Mouse (Mus musculus) MEL (cell line): Measurements from ENCODE around the gene Gm12355. TPM values are rescaled to one million over a fixed set of nuclear protein-coding genes. Genes with fewer than 3 reads are reported as not detected.
"Not testable (repeated sequence)": the region's sequence is repeated elsewhere in the genome, so short reads cannot be mapped to it uniquely, and the experiment has no call there.

Experiments
- DNase-seq: peaks from one replicate; pipeline ENCODE4 v3.0.0; 2011; ENCODE audit warnings: low read depth, low spot score
- H3K27ac ChIP-seq: 2 replicates; pipeline ENCODE4 v1.5.1; 2012; ENCODE audit warnings: low read depth, mild to moderate bottlenecking, control low read depth, low read length, moderate library complexity; ENCODE audit not compliant: control insufficient read depth
- H3K27me3 ChIP-seq, 2 experiments: fragments of 150-350 bp in 1 of 2; sonication (generic) in 1 of 2; 2 replicates each; pipeline ENCODE4 v1.6.1; 2012; ENCODE audit warnings: low read length in 2 of 2, mild to moderate bottlenecking in 2 of 2, improper control_type of control experiment in 1 of 2, moderate library complexity in 1 of 2; ENCODE audit not compliant: insufficient read depth in 2 of 2, control insufficient read depth in 1 of 2
- H3K36me3 ChIP-seq, 2 experiments: 2 replicates each; pipeline ENCODE4 v1.6.1; 2012 to 2014; ENCODE audit warnings: low read length in 2 of 2, improper control_type of control experiment in 1 of 2, inconsistent platforms in 1 of 2, mild to moderate bottlenecking in 1 of 2; ENCODE audit not compliant: insufficient read depth in 2 of 2, control insufficient read depth in 1 of 2
- H3K4me1 ChIP-seq, 2 experiments: fragments of 150-350 bp in 1 of 2; sonication (generic) in 1 of 2; 2 replicates each; pipeline ENCODE4 v1.6.1; 2012; ENCODE audit warnings: low read length in 2 of 2, improper control_type of control experiment in 1 of 2, mild to moderate bottlenecking in 1 of 2; ENCODE audit not compliant: insufficient read depth in 2 of 2, control insufficient read depth in 1 of 2
- H3K4me3 ChIP-seq, 2 experiments: fragments of 150-350 bp in 1 of 2; sonication (generic) in 1 of 2; 2 replicates each; pipeline ENCODE4 v1.5.1; 2012; ENCODE audit warnings: low read depth in 2 of 2, low read length in 2 of 2, mild to moderate bottlenecking in 2 of 2, moderate library complexity in 2 of 2, control low read depth in 1 of 2, improper control_type of control experiment in 1 of 2; ENCODE audit not compliant: control insufficient read depth in 1 of 2, insufficient read depth in 1 of 2
- H3K79me2 ChIP-seq: 2 replicates; pipeline ENCODE4 v1.6.1; 2012; ENCODE audit warnings: mild to moderate bottlenecking, low read length, moderate library complexity; ENCODE audit not compliant: control insufficient read depth, poor library complexity, insufficient read depth
- H3K9ac ChIP-seq: 2 replicates; pipeline ENCODE4 v1.6.1; 2012; ENCODE audit warnings: low read depth, mild to moderate bottlenecking, control low read depth, low read length, moderate library complexity; ENCODE audit not compliant: control insufficient read depth, poor library complexity, severe bottlenecking
- H3K9me3 ChIP-seq: fragments of 150-350 bp; sonication (generic); replicated peaks from 2 replicates; pipeline ENCODE4 v1.6.1; 2012; ENCODE audit warnings: mild to moderate bottlenecking, low read length, improper control_type of control experiment, moderate library complexity; ENCODE audit not compliant: insufficient read depth
- CHD1 ChIP-seq: IDR thresholded peaks from 2 replicates; pipeline ENCODE4 v1.6.1; 2012; ENCODE audit warnings: low read depth, mild to moderate bottlenecking, inconsistent platforms, low read length, improper control_type of control experiment
- CHD2 ChIP-seq: IDR thresholded peaks from 2 replicates; pipeline ENCODE4 v1.6.1; 2011; ENCODE audit warnings: low read length, improper control_type of control experiment
- CTCF ChIP-seq, 3 experiments: IDR thresholded peaks in 2 of 3; conservative IDR thresholded peaks in 1 of 3; 2 replicates each; pipeline ENCODE4 v1.5.1; 2011 to 2012; ENCODE audit warnings: low read length in 3 of 3, low read depth in 2 of 3, mild to moderate bottlenecking in 2 of 3, improper control_type of control experiment in 1 of 3, inconsistent platforms in 1 of 3, mixed read lengths in 1 of 3, moderate library complexity in 1 of 3; ENCODE audit not compliant: control insufficient read depth in 1 of 3, insufficient read depth in 1 of 3, poor library complexity in 1 of 3, severe bottlenecking in 1 of 3
- E2F4 ChIP-seq: IDR thresholded peaks from 2 replicates; pipeline ENCODE4 v1.6.1; 2011; ENCODE audit warnings: low read depth, low read length, improper control_type of control experiment, borderline replicate concordance
- ELF1 ChIP-seq: IDR thresholded peaks from 2 replicates; pipeline ENCODE4 v1.6.1; 2014; ENCODE audit warnings: low read depth, mild to moderate bottlenecking, inconsistent platforms, low read length, improper control_type of control experiment, moderate library complexity
- GABPA ChIP-seq: IDR thresholded peaks from 2 replicates; pipeline ENCODE4 v1.6.1; 2012; ENCODE audit warnings: low read depth, mild to moderate bottlenecking, inconsistent platforms, low read length, improper control_type of control experiment, moderate library complexity
- GATA1 ChIP-seq: IDR thresholded peaks from 2 replicates; pipeline ENCODE4 v1.6.1; 2011; ENCODE audit warnings: low read depth, low read length, improper control_type of control experiment
- HCFC1 ChIP-seq: IDR thresholded peaks from 2 replicates; pipeline ENCODE4 v1.6.1; 2012; ENCODE audit warnings: low read depth, mild to moderate bottlenecking, inconsistent platforms, low read length, improper control_type of control experiment, moderate library complexity
- JUND ChIP-seq: IDR thresholded peaks from 2 replicates; pipeline ENCODE4 v1.6.1; 2011; ENCODE audit warnings: low read depth, mild to moderate bottlenecking, improper control_type of control experiment, low read length
- MAFK ChIP-seq: IDR thresholded peaks from 2 replicates; pipeline ENCODE4 v1.6.1; 2011; ENCODE audit warnings: low read depth, mild to moderate bottlenecking, low read length, improper control_type of control experiment, borderline replicate concordance
- MAX ChIP-seq: IDR thresholded peaks from 2 replicates; pipeline ENCODE4 v1.6.1; 2011; ENCODE audit warnings: low read length, improper control_type of control experiment
- MAZ ChIP-seq: IDR thresholded peaks from 2 replicates; pipeline ENCODE4 v1.6.1; 2012; ENCODE audit warnings: low read depth, mild to moderate bottlenecking, inconsistent platforms, low read length, improper control_type of control experiment
- MEF2A ChIP-seq: IDR thresholded peaks from 2 replicates; pipeline ENCODE4 v1.6.1; 2014; ENCODE audit warnings: low read depth, mild to moderate bottlenecking, inconsistent platforms, low read length, improper control_type of control experiment; ENCODE audit not compliant: poor library complexity, insufficient replicate concordance, severe bottlenecking; ENCODE audit errors: extremely low read depth
- POLR2AphosphoS2 ChIP-seq: IDR thresholded peaks from 2 replicates; pipeline ENCODE4 v1.6.1; 2011; ENCODE audit warnings: low read length, improper control_type of control experiment
- POLR2AphosphoS5 ChIP-seq: IDR thresholded peaks from 2 replicates; pipeline ENCODE4 v1.6.1; 2012; ENCODE audit warnings: low read depth, borderline replicate concordance, mild to moderate bottlenecking, inconsistent platforms, low read length, moderate library complexity, mixed read lengths
- RAD21 ChIP-seq: IDR thresholded peaks from 2 replicates; pipeline ENCODE4 v1.6.1; 2011; ENCODE audit warnings: mild to moderate bottlenecking, low read depth, low read length, improper control_type of control experiment
- SIN3A ChIP-seq: IDR thresholded peaks from 2 replicates; pipeline ENCODE4 v1.6.1; 2012; ENCODE audit warnings: low read length, improper control_type of control experiment, inconsistent platforms
- SMC3 ChIP-seq: IDR thresholded peaks from 2 replicates; pipeline ENCODE4 v1.6.1; 2011; ENCODE audit warnings: low read depth, low read length, improper control_type of control experiment
- TAL1 ChIP-seq: IDR thresholded peaks from 2 replicates; pipeline ENCODE4 v1.6.1; 2012; ENCODE audit warnings: mild to moderate bottlenecking, inconsistent platforms, low read length, moderate library complexity, mixed read lengths
- TCF12 ChIP-seq: IDR thresholded peaks from 2 replicates; pipeline ENCODE4 v1.6.1; 2014; ENCODE audit warnings: low read depth, mild to moderate bottlenecking, inconsistent platforms, low read length, improper control_type of control experiment, moderate library complexity
- USF2 ChIP-seq, 2 experiments: IDR thresholded peaks; 2 replicates each; pipeline ENCODE4 v1.6.1; 2011 to 2012; ENCODE audit warnings: improper control_type of control experiment in 2 of 2, low read length in 2 of 2, borderline replicate concordance in 1 of 2, inconsistent platforms in 1 of 2, low read depth in 1 of 2, mild to moderate bottlenecking in 1 of 2; ENCODE audit not compliant: insufficient read depth in 1 of 2
- ZC3H11A ChIP-seq: IDR thresholded peaks from 2 replicates; pipeline ENCODE4 v1.6.1; 2012; ENCODE audit warnings: low read depth, mild to moderate bottlenecking, inconsistent platforms, low read length, improper control_type of control experiment
- ZMIZ1 ChIP-seq: IDR thresholded peaks from 2 replicates; pipeline ENCODE4 v1.6.1; 2012; ENCODE audit warnings: low read depth, mild to moderate bottlenecking, inconsistent platforms, low read length, improper control_type of control experiment, moderate library complexity
- ZNF384 ChIP-seq: IDR thresholded peaks from 2 replicates; pipeline ENCODE4 v1.6.1; 2012; ENCODE audit warnings: low read depth, mild to moderate bottlenecking, inconsistent platforms, low read length, improper control_type of control experiment
- polyA plus RNA-seq, 2 experiments: library from polyadenylated mRNA; stranded (reverse) in 1 of 2; unstranded in 1 of 2; fragments of >175 nt in 1 of 2; fragments of >200 nt in 1 of 2; gene quantifications; 2 replicates each; pipeline versions ENCODE4 v1.2.1 to v1.2.4; 2012; ENCODE audit warnings: low replicate concordance in 2 of 2, low read depth in 1 of 2; ENCODE audit not compliant: insufficient read length in 2 of 2, insufficient read depth in 1 of 2, missing spikeins in 1 of 2
- total RNA-seq: library from RNA; depleted of rRNA; stranded (reverse); fragments of 300-350 nt; gene quantifications from 2 replicates; pipeline ENCODE4 v1.2.3, GENCODE M21; 2012; rRNA removed

The Gm12355 gene
- total RNA-seq (2.1 and 3.4 TPM in 2 replicates), polyA plus RNA-seq (under 1 TPM in 1 of 2 experiments, not detected in 1; 0.58 TPM)

GRCm38 (mm10) chr11:98625611-98626410 is at the start of gene Gm12355, which contains the start of gene Gsdma3:
TSS of gene Gm12355 (minus strand) at chr11:98625661.
TSS of gene Gsdma3 (plus strand) at chr11:98626360.
- no peaks in the 10 kb centered on the region for H3K79me2 ChIP-seq
- H3K4me3 ChIP-seq = no peak within 1 kb of the TSS
- no peaks in the 10 kb centered on the region for H3K4me1 ChIP-seq
- H3K27ac ChIP-seq = no peak within 1 kb of the TSS
- H3K9ac ChIP-seq = no peak within 1 kb of the TSS
- H3K9me3 ChIP-seq = no peaks in the 10 kb centered on the region
- H3K36me3 ChIP-seq = no peaks in the 10 kb centered on the region; a peak in 1 of 4 replicates
- no peak for TF ChIP-seq USF2 (IDR thresholded peaks at IDR 0.05; ENCODE audit: borderline replicate concordance in 1 of 2, insufficient read depth in 1 of 2, low read depth in 1 of 2, low read length in 2 of 2)
- no peak for TF ChIP-seq CHD1
- no peak for TF ChIP-seq ZC3H11A
- TF ChIP-seq MEF2A = no peak
- no peak for TF ChIP-seq TAL1
- TF ChIP-seq TCF12 = no peak
- H3K27me3 ChIP-seq = no peaks in the 10 kb centered on the region; a peak in 1 of 4 replicates
- no peak for DNase-seq

- peak; percentile 86 for DNase-seq
These were observed 47.7 kb upstream of the Gm12355 start for GRCm38 (mm10) chr11:98673136-98673535.

GRCm38 (mm10) chr11:98672482-98672881 is 47.0 kb upstream of the Gm12355 start:
- H3K4me3 ChIP-seq = peak overlapping the region; percentile 41 to 42
- H3K9me3 ChIP-seq = no peaks in the 10 kb centered on the region
- no peaks in the 10 kb centered on the region for H3K27me3 ChIP-seq
- H3K79me2 ChIP-seq = no peaks in the 10 kb centered on the region
- H3K36me3 ChIP-seq = peaks cover 0 to 23% of the 10 kb centered on the region in 2 experiments; a peak in 2 of 4 replicates
- H3K4me1 ChIP-seq = peaks cover 22 to 45% of the 10 kb centered on the region in 2 experiments
- H3K9ac ChIP-seq = peak overlapping the region; percentile 26
- DNase-seq = peak; percentile 64
- H3K27ac ChIP-seq = peak overlapping the region; percentile 45
- TF ChIP-seq MAX = no peak
- peak; percentile 78 for TF ChIP-seq GATA1
- TF ChIP-seq GABPA = no peak
- no peak for TF ChIP-seq E2F4
- TF ChIP-seq CHD2 = no peak
- TF ChIP-seq JUND = no peak
- no peak for TF ChIP-seq POLR2AphosphoS2
- no peak; the same call in 1 of the 2 replicates for TF ChIP-seq SIN3A
- no peak for TF ChIP-seq SMC3
- TF ChIP-seq MAZ = no peak
- no peak for TF ChIP-seq USF2 (IDR thresholded peaks at IDR 0.05; ENCODE audit: borderline replicate concordance in 1 of 2, insufficient read depth in 1 of 2, low read depth in 1 of 2, low read length in 2 of 2)
- no peak for TF ChIP-seq POLR2AphosphoS5
- TF ChIP-seq ELF1 = no peak
- no peak for TF ChIP-seq MAFK
- TF ChIP-seq ZNF384 = no peak
- TF ChIP-seq ZMIZ1 = no peak

More at GRCm38 (mm10) chr11:98673136-98673535, 47.7 kb upstream of the Gm12355 start:
- H3K9me3 ChIP-seq = not testable (repeated sequence)
- peaks cover 0 to 23% of the 10 kb centered on the region in 2 experiments; a peak in 2 of 4 replicates for H3K36me3 ChIP-seq
- TF ChIP-seq SMC3 (peak; percentile 33), CTCF (IDR thresholded peaks at IDR 0.05 in 2 of 3, conservative IDR thresholded peaks at IDR 0.05 in 1 of 3; ENCODE audit: control insufficient read depth in 1 of 3, insufficient read depth in 1 of 3, low read depth in 2 of 3, low read length in 3 of 3, poor library complexity in 1 of 3, severe bottlenecking in 1 of 3) (peak; percentile 34 to 67 (median 62); a peak in 5 of 6 replicates), ELF1 (peak; percentile 85), HCFC1 (0 out of 2 replicates have a peak, but pooled peaks have one; percentile 37), RAD21 (peak; percentile 34)
- TF ChIP-seq, all 39 proteins: peak for 5; not testable (repeated sequence) for 34
- H3K4me1 ChIP-seq = peaks cover 22 to 45% of the 10 kb centered on the region in 2 experiments
- H3K27me3 ChIP-seq, H3K79me2 ChIP-seq: not testable (repeated sequence)
- H3K9ac ChIP-seq = peak overlapping the region; percentile 25
- peak overlapping the region; percentile 41 to 42 for H3K4me3 ChIP-seq
- H3K27ac ChIP-seq = peak overlapping the region; percentile 44
